Mouse (Mus musculus) cerebellum, postnatal 25 days (tissue): ENCODE results near the gene Rsad2.

Experiments
- DNase-seq, 2 experiments: peaks; one replicate each; pipeline ENCODE4 v3.0.0; 2021; ENCODE audit warnings: mixed read lengths in 2 of 2

The Rsad2 gene

DNA sequence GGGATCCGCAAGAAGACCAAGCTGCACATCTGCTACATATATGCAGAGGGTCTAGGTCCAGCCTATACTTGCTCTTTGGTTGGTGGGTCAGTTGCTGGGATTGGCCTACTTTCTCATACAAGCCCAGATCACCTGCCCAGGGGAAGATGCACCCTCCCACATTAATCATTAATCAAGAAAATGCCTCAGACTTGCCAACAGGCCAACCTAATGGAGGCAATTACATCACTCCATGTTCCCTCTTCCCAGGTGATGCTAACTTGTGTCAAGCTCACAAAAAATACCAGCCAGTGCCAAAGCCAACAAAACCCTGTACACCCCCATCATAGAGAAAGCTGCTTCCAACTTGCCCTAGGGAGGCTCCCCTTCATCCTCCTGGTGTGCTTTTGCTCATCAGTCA is 55.5 kb downstream of the Rsad2 start:
- DNase-seq: no peak

DNA sequence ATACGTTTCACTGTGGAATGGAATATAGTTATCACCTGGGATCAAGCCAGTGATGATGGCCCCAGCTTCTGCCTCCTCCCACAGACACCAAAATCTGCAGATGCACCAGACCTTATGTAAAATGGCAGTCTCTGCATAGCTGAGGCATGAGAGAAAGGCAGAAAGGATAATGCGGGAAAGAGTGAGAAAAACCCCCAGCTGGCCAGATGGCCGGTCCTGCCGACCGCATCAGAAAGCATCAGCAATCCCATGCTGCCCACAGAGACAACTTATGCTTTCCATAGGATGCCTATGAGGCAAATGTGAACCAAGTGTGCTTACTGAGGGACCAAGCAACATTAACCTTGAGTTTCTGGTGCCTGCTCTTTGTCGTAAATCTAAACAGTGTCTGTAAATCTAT is 56.9 kb downstream of the Rsad2 start:
- DNase-seq: no peak

DNA sequence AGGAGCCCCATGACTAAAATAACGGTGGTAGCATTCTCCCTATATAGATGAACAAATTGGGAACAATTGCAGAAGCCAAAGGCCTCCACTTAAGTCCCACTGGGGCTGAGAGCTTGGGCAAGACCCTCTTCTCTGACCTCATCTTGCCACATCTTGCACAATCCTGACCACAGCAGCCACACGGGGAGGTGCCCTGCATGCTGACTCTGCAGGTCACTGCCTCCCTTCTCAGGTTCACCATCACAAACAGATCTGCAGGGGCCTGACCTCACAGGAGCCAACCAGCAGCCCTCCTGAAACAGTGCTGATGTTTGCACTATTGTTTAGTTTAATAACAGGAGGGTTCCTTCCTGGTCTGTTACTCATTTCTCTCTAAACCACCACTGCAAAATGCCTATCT is 57.7 kb downstream of the Rsad2 start:
- DNase-seq: no peak

DNA sequence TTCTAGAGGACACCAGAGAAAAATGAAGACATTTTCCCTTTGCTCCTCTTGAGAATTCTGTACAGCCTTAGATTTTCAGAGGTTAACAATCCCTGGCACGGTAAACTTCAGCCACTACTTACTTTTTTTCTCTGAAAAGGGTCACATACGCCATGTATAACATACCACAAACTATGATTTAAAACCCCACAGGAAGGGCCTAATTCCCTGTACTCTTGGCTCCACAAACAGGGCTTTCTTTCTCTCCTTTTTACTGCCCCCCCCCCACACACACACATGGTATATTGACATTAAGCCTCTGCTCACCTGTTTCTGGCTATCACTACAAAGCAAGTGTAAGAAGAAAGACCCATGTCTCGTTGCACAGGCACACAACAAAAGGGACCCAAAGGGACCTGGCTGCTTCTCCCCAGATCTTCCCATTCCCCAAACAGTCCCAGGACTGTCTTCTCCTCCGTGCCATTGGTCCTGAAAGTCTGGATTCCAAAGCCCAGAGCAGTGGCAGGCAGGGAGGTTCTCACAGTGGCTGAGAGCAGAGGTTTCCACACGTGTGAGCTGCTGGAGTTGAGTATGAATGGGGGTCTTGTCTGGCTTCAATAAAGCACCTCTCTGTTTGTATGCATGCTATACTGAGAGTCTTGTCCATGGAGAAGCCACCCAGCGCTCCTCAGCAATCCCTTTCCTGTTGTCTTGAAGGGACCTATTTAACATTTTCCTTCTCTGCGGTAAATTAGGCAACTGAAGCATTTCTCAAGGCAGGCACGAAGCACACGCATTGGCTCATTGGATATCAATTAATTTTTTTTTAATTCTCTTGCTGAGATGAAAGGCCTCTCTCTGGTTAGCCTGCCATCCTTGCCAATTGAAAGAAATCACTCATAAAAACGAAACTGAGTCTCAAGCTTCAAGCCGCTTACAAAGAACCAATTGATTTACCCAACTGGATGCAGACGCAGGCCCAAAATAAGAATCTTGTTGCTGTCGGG is 61.5 kb downstream of the Rsad2 start:
- no peak for DNase-seq

DNA sequence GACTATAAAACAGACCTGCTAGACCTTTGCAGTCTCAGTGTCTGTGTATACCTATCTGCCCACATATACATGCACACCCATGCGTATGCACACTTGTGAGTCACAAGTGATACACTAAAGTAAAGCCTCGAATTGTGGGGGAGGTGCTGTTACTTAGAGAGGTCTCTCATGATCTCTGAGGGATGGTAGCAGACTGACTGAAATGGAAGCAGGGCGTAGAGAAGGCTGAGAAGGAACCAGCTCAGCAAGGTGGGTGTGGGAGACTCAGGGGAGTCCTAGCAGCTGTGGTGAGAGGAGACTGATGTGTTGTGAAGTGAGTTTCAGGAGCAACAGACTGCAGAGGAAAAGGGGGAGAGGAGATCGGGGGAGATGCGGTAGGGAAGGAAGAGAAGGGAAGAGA is 63.0 kb downstream of the Rsad2 start:
- no peak for DNase-seq
